Mouse (Mus musculus) lung, postnatal 0 days (tissue): ENCODE measurements at regions not wholly inside any gene's neighbourhood (a gene's known extent, or its start where the extent isn't known, plus 50 kb on each side); places are given as distances from the start of the nearest gene placed in this dataset.

Source experiments
- ATAC-seq: fragments of 200-750 bp; cut with Nextera tagmentation; 2 replicates; pipeline ENCODE4 v1.8.0; 2017; ENCODE audit warnings: moderate library complexity
- DNase-seq: peaks from one replicate; pipeline ENCODE4 v3.0.0-alpha.2; 2016; ENCODE audit warnings: low spot score
- H3K27ac ChIP-seq: fragments of 300-500 bp; sonication (generic); 2 replicates; pipeline ENCODE4 v1.5.1; 2014; ENCODE audit warnings: antibody characterized with exemption, mild to moderate bottlenecking, low read length, mixed read lengths
- H3K27me3 ChIP-seq: fragments of 300-500 bp; sonication (generic); replicated peaks from 2 replicates; pipeline ENCODE4 v1.6.1; 2014; ENCODE audit warnings: low read length, mixed read lengths; ENCODE audit not compliant: insufficient read depth
- H3K36me3 ChIP-seq: fragments of 300-500 bp; sonication (generic); 2 replicates; pipeline ENCODE4 v1.6.1; 2014; ENCODE audit warnings: low read length, mixed read lengths; ENCODE audit not compliant: insufficient read depth
- H3K4me1 ChIP-seq: fragments of 300-500 bp; sonication (generic); 2 replicates; pipeline ENCODE4 v1.6.1; 2014; ENCODE audit warnings: antibody characterized with exemption, low read depth, low read length, mixed read lengths; ENCODE audit not compliant: insufficient read depth
- H3K4me2 ChIP-seq: fragments of 300-500 bp; sonication (generic); replicated peaks from 2 replicates; pipeline ENCODE4 v1.6.1; 2014; ENCODE audit warnings: low read depth, mild to moderate bottlenecking, low read length, moderate library complexity, mixed read lengths
- H3K4me3 ChIP-seq: fragments of 300-500 bp; sonication (generic); 2 replicates; pipeline ENCODE4 v1.5.1; 2014; ENCODE audit warnings: low read depth, low read length
- H3K9ac ChIP-seq: fragments of 300-500 bp; sonication (generic); replicated peaks from 2 replicates; pipeline ENCODE4 v1.6.1; 2014; ENCODE audit warnings: low read depth, mild to moderate bottlenecking
- H3K9me3 ChIP-seq: fragments of 300-500 bp; sonication (generic); 2 replicates; pipeline ENCODE4 v1.6.1; 2016; ENCODE audit warnings: low read length, mixed read lengths
- CTCF ChIP-seq: IDR thresholded peaks from 2 replicates; pipeline ENCODE4 v1.5.1; 2016; ENCODE audit warnings: antibody characterized with exemption, mild to moderate bottlenecking
- EP300 ChIP-seq: IDR thresholded peaks from 2 replicates; pipeline ENCODE4 v1.6.1; 2016; ENCODE audit warnings: antibody characterized with exemption, mild to moderate bottlenecking, control low read depth
- WGBS: fragments of 180-500 bp; shearing (Covaris S2); extraction: QIAGEN DNeasy Blood & Tissue Kit; methylation state at CpG from one replicate; pipeline ENCODE4 v1.1.7; 2014; 5-methylcytosine and 5-hydroxymethylcytosine counted together

DNA sequence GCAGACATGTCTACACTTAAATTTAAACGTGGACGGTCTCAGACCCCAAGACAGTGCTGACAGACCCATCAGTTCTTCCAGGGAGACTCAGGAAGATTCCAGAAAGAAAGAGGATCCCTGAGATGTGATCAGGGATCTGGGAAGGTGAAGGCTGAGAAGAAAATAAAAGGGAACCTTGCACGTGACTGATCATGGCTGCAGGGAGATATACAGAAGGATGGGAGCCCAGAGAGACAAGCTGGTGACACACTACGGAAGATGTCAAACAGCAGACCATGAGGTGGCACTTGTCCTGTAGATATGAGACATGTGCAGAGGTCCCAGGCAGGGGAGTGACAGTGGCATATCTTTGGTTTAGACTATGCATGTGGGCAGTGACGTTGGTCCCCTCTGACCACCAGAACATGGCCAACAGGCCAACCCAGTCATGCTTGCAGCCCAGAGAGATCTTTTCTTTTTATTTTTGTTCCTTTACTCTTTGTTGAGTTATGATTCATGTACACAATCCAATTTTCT, 231.5 kb downstream of the Rplp1 start:
- no peaks in the 10 kb centered on the region for H3K4me1 ChIP-seq
- H3K36me3 ChIP-seq = no peaks in the 10 kb centered on the region
- ATAC-seq (no peak), DNase-seq (no peak)
- H3K9me3 ChIP-seq = no peaks in the 10 kb centered on the region
- no peaks in the 10 kb centered on the region; the same call in 1 of the 2 replicates for H3K27me3 ChIP-seq
- no peak overlapping the region for H3K9ac ChIP-seq
- TF ChIP-seq CTCF (no peak), EP300 (no peak)
- H3K27ac ChIP-seq = no peak overlapping the region
- 83% methylated on average over 5 of the region's 5 CpGs for WGBS
- no peak overlapping the region for H3K4me3 ChIP-seq
- H3K4me2 ChIP-seq = no peak overlapping the region

DNA sequence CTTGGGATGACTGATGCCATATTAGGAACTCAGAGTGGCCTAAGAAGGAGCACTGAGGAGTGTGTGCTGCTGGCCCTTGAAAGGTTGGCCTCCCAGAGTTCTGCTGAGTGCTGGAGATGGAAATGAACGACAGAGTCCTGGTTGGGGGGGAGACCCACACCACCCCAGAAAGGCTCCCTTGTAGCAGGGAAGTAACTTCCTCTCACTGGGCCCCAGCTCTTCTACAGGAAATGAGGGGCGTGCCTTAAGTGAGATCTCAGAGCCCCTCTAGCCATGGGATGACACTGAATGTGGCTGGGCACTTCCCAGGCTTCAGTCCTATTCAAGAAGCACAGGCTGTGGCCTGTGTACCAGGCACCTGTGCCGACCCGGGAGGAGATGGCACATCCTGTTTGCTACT, 232.0 kb downstream of the Rplp1 start:
- TF ChIP-seq CTCF = no peak
- no peak for TF ChIP-seq EP300
- H3K9me3 ChIP-seq = no peaks in the 10 kb centered on the region
- no peaks in the 10 kb centered on the region; the same call in 1 of the 2 replicates for H3K27me3 ChIP-seq
- no peak overlapping the region for H3K27ac ChIP-seq
- no peak overlapping the region for H3K4me2 ChIP-seq
- H3K4me1 ChIP-seq = no peaks in the 10 kb centered on the region
- H3K9ac ChIP-seq = no peak overlapping the region
- WGBS = 48% methylated on average over 4 of the region's 4 CpGs
- ATAC-seq (0 out of 2 replicates have a peak, but pooled peaks have one; percentile 16), DNase-seq (no peak)
- H3K36me3 ChIP-seq = no peaks in the 10 kb centered on the region
- H3K4me3 ChIP-seq = no peak overlapping the region

DNA sequence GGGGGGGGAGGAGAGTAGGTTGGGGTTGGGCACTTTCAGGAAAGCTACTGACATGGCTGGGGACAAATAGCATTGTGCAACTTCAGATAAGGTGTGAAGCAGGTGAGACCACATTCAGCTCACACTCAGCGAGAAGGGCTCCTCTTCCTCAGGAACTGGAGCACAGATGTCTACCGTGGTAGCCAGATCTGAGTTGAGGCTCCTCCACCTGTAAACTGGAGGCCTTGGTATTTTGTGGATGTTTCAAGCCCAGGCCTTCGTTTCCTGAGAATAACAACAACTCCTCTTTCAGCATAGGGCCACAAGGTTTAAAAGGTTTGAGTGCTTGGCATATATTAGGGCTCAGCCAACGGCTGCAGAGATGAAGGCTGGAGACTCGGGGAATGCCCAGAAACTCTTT, 232.9 kb downstream of the Rplp1 start:
- no peak for ATAC-seq
- DNase-seq = no peak
- H3K27me3 ChIP-seq = no peaks in the 10 kb centered on the region; the same call in 1 of the 2 replicates
- no peak overlapping the region for H3K4me3 ChIP-seq
- H3K36me3 ChIP-seq = no peaks in the 10 kb centered on the region
- no peaks in the 10 kb centered on the region for H3K9me3 ChIP-seq
- 48% methylated on average over 5 of the region's 5 CpGs for WGBS
- no peak overlapping the region for H3K4me2 ChIP-seq
- no peak overlapping the region for H3K9ac ChIP-seq
- H3K27ac ChIP-seq = no peak overlapping the region
- no peak for TF ChIP-seq CTCF
- no peak for TF ChIP-seq EP300
- H3K4me1 ChIP-seq = no peaks in the 10 kb centered on the region

DNA sequence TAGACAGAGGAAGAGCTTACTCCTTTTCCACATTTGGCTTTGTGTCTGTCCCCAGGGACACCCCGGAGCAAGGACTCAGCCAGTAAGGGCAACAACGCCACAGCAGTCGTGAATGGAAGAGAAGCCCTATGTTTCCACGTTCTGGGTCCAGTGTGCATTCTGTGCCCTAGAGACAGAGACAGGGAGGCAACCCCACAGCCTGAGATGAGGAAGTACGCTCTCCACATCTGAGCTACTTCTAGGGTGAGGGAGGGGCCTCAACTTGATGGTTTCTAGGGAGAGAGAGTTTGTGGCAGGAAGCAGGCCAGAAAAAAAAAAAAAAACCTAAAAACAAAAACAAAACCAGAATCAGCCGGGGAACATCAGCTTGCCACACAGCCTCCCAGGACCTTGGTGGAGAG, 233.4 kb downstream of the Rplp1 start:
- no peak overlapping the region for H3K27ac ChIP-seq
- H3K4me3 ChIP-seq = no peak overlapping the region
- no peaks in the 10 kb centered on the region; the same call in 1 of the 2 replicates for H3K27me3 ChIP-seq
- no peak for TF ChIP-seq CTCF
- TF ChIP-seq EP300 = no peak
- DNase-seq (peak; percentile 49), ATAC-seq (no peak)
- no peaks in the 10 kb centered on the region for H3K9me3 ChIP-seq
- WGBS = 41% methylated on average over 5 of the region's 6 CpGs
- no peaks in the 10 kb centered on the region for H3K4me1 ChIP-seq
- no peak overlapping the region for H3K9ac ChIP-seq
- no peaks in the 10 kb centered on the region for H3K36me3 ChIP-seq
- no peak overlapping the region for H3K4me2 ChIP-seq

DNA sequence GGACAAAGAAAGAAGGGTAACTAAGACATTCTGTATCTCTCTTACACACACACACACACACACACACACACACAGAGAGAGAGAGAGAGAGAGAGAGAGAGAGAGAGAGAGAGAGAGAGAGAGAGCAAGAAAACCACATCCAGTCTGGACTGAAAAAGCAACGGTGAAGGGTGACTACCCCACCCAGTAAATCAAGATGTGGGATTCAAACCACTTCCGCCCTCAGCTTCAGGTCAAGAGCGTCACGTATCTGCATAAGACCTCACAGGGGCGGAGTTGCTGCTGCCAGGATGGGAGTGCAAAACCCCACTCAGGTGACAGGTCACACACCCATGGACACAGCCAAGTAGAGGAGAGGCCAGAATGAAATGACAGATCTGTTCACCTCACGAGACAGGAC, 234.7 kb downstream of the Rplp1 start:
- DNase-seq (no peak), ATAC-seq (no peak)
- Histone ChIP-seq H3K36me3 (no peaks in the 10 kb centered on the region), H3K27me3 (no peaks in the 10 kb centered on the region; the same call in 1 of the 2 replicates), H3K9me3 (no peaks in the 10 kb centered on the region), H3K9ac (no peak overlapping the region), H3K4me3 (no peak overlapping the region), H3K4me1 (no peaks in the 10 kb centered on the region), H3K4me2 (no peak overlapping the region), H3K27ac (no peak overlapping the region)
- 79% methylated on average over 6 of the region's 6 CpGs for WGBS
- TF ChIP-seq CTCF (no peak), EP300 (no peak)

DNA sequence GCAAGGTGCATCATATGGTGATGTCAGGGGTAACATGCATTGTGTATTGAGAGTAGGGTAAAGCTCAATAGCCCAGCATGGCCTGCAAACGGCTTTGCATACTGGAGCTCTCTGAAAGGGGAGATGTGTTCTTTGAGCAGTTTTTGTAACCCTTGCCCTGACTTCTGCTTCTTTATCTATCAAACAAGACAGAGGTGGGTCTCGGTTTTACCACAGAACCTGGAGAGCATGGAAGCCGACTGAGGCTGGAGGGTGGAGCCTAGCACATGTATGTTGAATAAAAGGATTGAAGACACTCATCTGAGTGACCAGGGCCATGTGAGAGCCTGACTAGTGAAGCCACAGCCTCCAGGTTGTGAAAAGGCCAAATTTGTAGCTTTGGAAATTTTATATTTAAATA, 236.7 kb downstream of the Rplp1 start:
- no peak for DNase-seq
- 48% methylated on average over 3 of the region's 3 CpGs for WGBS
- Histone ChIP-seq H3K27me3 (no peaks in the 10 kb centered on the region), H3K36me3 (no peaks in the 10 kb centered on the region), H3K4me2 (no peak overlapping the region), H3K4me1 (no peaks in the 10 kb centered on the region), H3K4me3 (no peak overlapping the region), H3K9me3 (no peaks in the 10 kb centered on the region), H3K27ac (no peak overlapping the region), H3K9ac (no peak overlapping the region)
- TF ChIP-seq CTCF (no peak), EP300 (no peak)
- no peak for ATAC-seq

- Histone ChIP-seq H3K9me3 (no peaks in the 10 kb centered on the region), H3K27ac (no peak overlapping the region), H3K4me1 (no peaks in the 10 kb centered on the region), H3K4me2 (no peak overlapping the region), H3K4me3 (no peak overlapping the region), H3K27me3 (no peaks in the 10 kb centered on the region), H3K36me3 (no peaks in the 10 kb centered on the region), H3K9ac (no peak overlapping the region)
- no peak for TF ChIP-seq EP300
- no peak for TF ChIP-seq CTCF
- 56% methylated on average over 11 of the region's 11 CpGs for WGBS
- ATAC-seq (no peak), DNase-seq (no peak)
Observed at GRCm38 (mm10) chr9:61677037-61677436, 237.3 kb downstream of the Rplp1 start.
